Mouse (Mus musculus) spleen, embryonic (tissue): ENCODE data around the gene Elmsan1.

Experiments used
- CTCF ChIA-PET: fragments of 350-600 bp; sonication (Branson Sonifier 250); formaldehyde crosslinking; loops from one replicate; lab custom pipeline; 2022; lab: Charles Lee

The Elmsan1 gene

GRCm38 (mm10) chr12:84158156-84158555, 60.5 kb downstream of the Elmsan1 start:
- CTCF ChIA-PET, result interaction anchor here (0.6 kb wide), 1 partner anchor 33 kb away, joined by 8 read pairs; no protein-coding TSS in a partner anchor

- CTCF ChIA-PET, result no interaction called here
Measured at GRCm38 (mm10) chr12:84156210-84156609, 62.5 kb downstream of the Elmsan1 start.

- CTCF ChIA-PET, result interaction anchor here (0.6 kb wide), 1 partner anchor 67 kb away, joined by 5 read pairs; no protein-coding TSS in a partner anchor
Measured at GRCm38 (mm10) chr12:84155523-84155871, 63.2 kb downstream of the Elmsan1 start.

GRCm38 (mm10) chr12:84154786-84155522, 63.7 kb downstream of the Elmsan1 start:
- CTCF ChIA-PET, result interaction anchor here (0.6 kb wide), 1 partner anchor 68 kb away, joined by 5 read pairs; no protein-coding TSS in a partner anchor

GRCm38 (mm10) chr12:84153414-84153813, 65.3 kb downstream of the Elmsan1 start:
- CTCF ChIA-PET, result no interaction called here

- CTCF ChIA-PET, result no interaction called here
Measured at GRCm38 (mm10) chr12:84152352-84153190, 66.1 kb downstream of the Elmsan1 start.

GRCm38 (mm10) chr12:84151911-84152310, 66.8 kb downstream of the Elmsan1 start:
- CTCF ChIA-PET, result no interaction called here

- CTCF ChIA-PET, result no interaction called here
Measured at GRCm38 (mm10) chr12:84150976-84151375, 67.7 kb downstream of the Elmsan1 start.

GRCm38 (mm10) chr12:84149971-84150370, 68.7 kb downstream of the Elmsan1 start:
- CTCF ChIA-PET, result interaction anchor here (0.6 kb wide), 1 partner anchor 100 kb away, joined by 4 read pairs; no protein-coding TSS in a partner anchor

GRCm38 (mm10) chr12:84148622-84149012, 70.1 kb downstream of the Elmsan1 start:
- CTCF ChIA-PET, result interaction anchor here (0.6 to 0.7 kb wide), 4 partner anchors 27 to 150 kb away, joined by 3 to 8 read pairs (median 3); no protein-coding TSS in a partner anchor

- CTCF ChIA-PET, result interaction anchor here (0.5 to 0.7 kb wide), 4 partner anchors 28 to 95 kb away, joined by 3 to 8 read pairs (median 4); no protein-coding TSS in a partner anchor
Measured at GRCm38 (mm10) chr12:84147954-84148621, 70.6 kb downstream of the Elmsan1 start, which contains the start of gene Pnma1. Pnma1 (minus strand) TSS chr12:84148489.

- CTCF ChIA-PET, result no interaction called here
Measured at GRCm38 (mm10) chr12:84142281-84143050, 76.2 kb downstream of the Elmsan1 start.

- CTCF ChIA-PET, result no interaction called here
Measured at GRCm38 (mm10) chr12:84141271-84141670, 77.4 kb downstream of the Elmsan1 start.

- CTCF ChIA-PET, result no interaction called here
Measured at GRCm38 (mm10) chr12:84140135-84140534, 78.5 kb downstream of the Elmsan1 start.

- CTCF ChIA-PET, result no interaction called here
Measured at GRCm38 (mm10) chr12:84137131-84137530, 81.5 kb downstream of the Elmsan1 start.

- CTCF ChIA-PET, result interaction anchor here (0.7 kb wide), 1 partner anchor 173 kb away, joined by 3 read pairs; no protein-coding TSS in a partner anchor
Measured at GRCm38 (mm10) chr12:84132265-84132664, 86.4 kb downstream of the Elmsan1 start.

- CTCF ChIA-PET, result no interaction called here
Measured at GRCm38 (mm10) chr12:84129931-84130330, 88.8 kb downstream of the Elmsan1 start.

GRCm38 (mm10) chr12:84128576-84128975, 90.1 kb downstream of the Elmsan1 start:
- CTCF ChIA-PET, result no interaction called here

- CTCF ChIA-PET, result no interaction called here
Measured at GRCm38 (mm10) chr12:84126899-84127298, 91.8 kb downstream of the Elmsan1 start.

- CTCF ChIA-PET, result no interaction called here
Measured at GRCm38 (mm10) chr12:84125892-84126291, 92.8 kb downstream of the Elmsan1 start.

GRCm38 (mm10) chr12:84119584-84119983, 99.1 kb downstream of the Elmsan1 start:
- CTCF ChIA-PET, result no interaction called here
